Comparison of ENCODE assay signal across 10 mouse cellular contexts in the genomic region with DNA sequence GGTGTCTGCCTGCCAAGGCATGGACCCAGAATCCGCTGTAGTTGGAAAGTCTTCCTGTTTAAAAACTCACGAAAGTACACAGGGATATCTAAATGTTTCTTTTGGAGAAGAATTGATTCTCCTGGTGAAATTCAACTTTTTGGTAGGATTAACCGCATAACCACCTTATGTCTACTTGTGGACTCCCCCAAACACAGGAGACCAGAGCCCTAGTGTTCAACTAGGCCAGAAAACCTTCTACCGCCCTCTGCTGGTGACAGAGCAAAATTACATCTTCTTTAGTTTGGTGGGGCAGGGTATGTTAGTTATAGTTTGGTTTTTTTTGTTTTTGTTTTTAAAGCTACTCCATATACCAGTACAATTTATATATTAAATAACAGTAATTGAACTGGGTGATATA. TPM values are rescaled to one million over a fixed set of nuclear protein-coding genes. Genes with fewer than 3 reads are reported as not detected.
A peak's percentile ranks its signal among the peaks of the same experiment; 100 is the strongest.
DNase-seq lines count a peak whose midpoint lies in the region.
"Had no signal": no experiment of that assay in that cellular context is flagged by ENCODE, and none has a peak within 500 bp of the region (broad histone marks: within the 10 kb centered on the region; RNA-seq: fewer than 3 reads in every experiment).

No protein-coding gene starts in this region.

- no peak overlapping the region for H3K4me3 ChIP-seq in embryonic facial prominence, embryonic 10.5 days
- H3K4me3 ChIP-seq: embryonic facial prominence, embryonic 15.5 days; limb, embryonic 13.5 days had no signal

- no peaks in the 10 kb centered on the region; the same call in 1 of the 2 replicates for H3K9me3 ChIP-seq in embryonic facial prominence, embryonic 10.5 days
- H3K9me3 ChIP-seq: embryonic facial prominence, embryonic 15.5 days had no signal

- peak; percentile 63 for DNase-seq in heart, adult 8-10 months (ENCODE audit: low spot score)
- no peak for DNase-seq in heart, postnatal 25 days (ENCODE audit: low spot score)
- DNase-seq in 3T3-L1 (ENCODE audit: low read depth, low spot score) (peak; percentile 46), ES-CJ7 (ENCODE audit: low read depth, low spot score) (peak; percentile 70)
- DNase-seq in embryonic facial prominence, embryonic 10.5 days (ENCODE audit: low spot score), result peak; percentile 61
- peak; percentile 24 to 41 for DNase-seq in left cerebral cortex, postnatal 25 days (ENCODE audit: low spot score in 2 of 2)
- DNase-seq in retina, postnatal 7 days (ENCODE audit: low read depth, low spot score), result peak; percentile 46
- DNase-seq in yolk sac, embryonic 10.5 days (ENCODE audit: low spot score), result no peak

- H3K4me1 ChIP-seq in embryonic facial prominence, embryonic 10.5 days, result peaks cover 39% of the 10 kb centered on the region

- no peak overlapping the region for H3K27ac ChIP-seq in embryonic facial prominence, embryonic 10.5 days (replicated peaks)
- H3K27ac ChIP-seq: embryonic facial prominence, embryonic 15.5 days; limb, embryonic 13.5 days had no signal

- H3K27me3 ChIP-seq in embryonic facial prominence, embryonic 10.5 days (replicated peaks; ENCODE audit: low read depth, poor library complexity, severe bottlenecking), result no peaks in the 10 kb centered on the region
- H3K27me3 ChIP-seq: embryonic facial prominence, embryonic 15.5 days; limb, embryonic 13.5 days had no signal

- peaks cover 55% of the 10 kb centered on the region for H3K36me3 ChIP-seq in embryonic facial prominence, embryonic 10.5 days (replicated peaks)

- 54% methylated on average over 4 of the region's 4 CpGs for WGBS in embryonic facial prominence, embryonic 10.5 days

- intact Hi-C loops in heart, postnatal 25 days (cut with DNase I), result loop anchor here (1.0 to 5.0 kb wide), 2 partner anchors 265 to 284 kb away; a partner anchor contains a TSS
- intact Hi-C loops in left cerebral cortex, postnatal 25 days (cut with DNase I), result loop anchor here (1.0 to 5.0 kb wide), 2 partner anchors 265 to 279 kb away; a partner anchor contains a TSS

RNA-seq across cellular contexts. Expression of a gene that starts 55.2 kb away (rescaled TPM):
- total RNA-seq in heart, adult 8-10 months (2022), result 10 to 100 TPM in 1 of 4 experiments, 1 to 10 TPM in 3; 7.5 to 10.2 (median 7.8) TPM
- total RNA-seq in heart, postnatal 25 days (2021), result 10 to 100 TPM; 10.1 to 12.7 TPM
- 10.1 and 11.0 TPM in 2 replicates for polyA plus RNA-seq in embryonic facial prominence, embryonic 10.5 days (2016; fragmentation: Nextera tagmentation; extraction: Ambion mirVana)
- 10 to 100 TPM; 31.9 to 38.7 TPM for total RNA-seq in left cerebral cortex, postnatal 25 days (2021)

Comparison
In these comparisons a context has a peak if more than half of its experiments do, and no peak if none do; other contexts are left out.
1. DNase-seq: peak in heart, adult 8-10 months (single experiment), 3T3-L1 (single experiment), ES-CJ7 (single experiment), embryonic facial prominence, embryonic 10.5 days (single experiment), left cerebral cortex, postnatal 25 days (2 of 2) and retina, postnatal 7 days (single experiment); none in heart, postnatal 25 days (single experiment) and yolk sac, embryonic 10.5 days (single experiment).